Mouse (Mus musculus) embryo, embryonic 11.5 days (tissue): ENCODE measurements around the gene Thrsp.

ENCODE experiments used
- DNase-seq: peaks from one replicate; pipeline ENCODE4 v3.0.0-alpha.2; 2012; ENCODE audit warnings: low read depth, low spot score

Gene Thrsp

DNA sequence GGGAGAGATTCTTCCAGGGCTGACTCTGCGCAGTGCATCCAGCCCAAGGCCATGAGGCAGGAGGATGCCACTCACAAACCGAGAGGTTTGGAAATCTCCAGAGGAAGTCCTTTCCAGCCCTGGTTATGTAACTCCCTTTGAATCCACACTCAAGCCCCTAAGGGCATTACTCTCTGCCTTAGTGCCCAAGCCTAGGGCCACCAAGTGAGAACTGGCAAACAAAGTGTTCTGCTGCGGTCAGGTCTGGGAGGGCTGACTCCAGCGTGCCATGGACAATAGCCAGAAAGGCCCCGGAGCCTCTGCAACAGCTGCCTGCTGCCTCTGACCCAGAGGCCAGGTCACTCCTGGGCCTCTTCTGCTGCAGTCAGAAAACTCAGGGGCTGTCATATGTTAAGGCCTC is 1.2 kb upstream of the Thrsp start:
- DNase-seq = no peak

DNA sequence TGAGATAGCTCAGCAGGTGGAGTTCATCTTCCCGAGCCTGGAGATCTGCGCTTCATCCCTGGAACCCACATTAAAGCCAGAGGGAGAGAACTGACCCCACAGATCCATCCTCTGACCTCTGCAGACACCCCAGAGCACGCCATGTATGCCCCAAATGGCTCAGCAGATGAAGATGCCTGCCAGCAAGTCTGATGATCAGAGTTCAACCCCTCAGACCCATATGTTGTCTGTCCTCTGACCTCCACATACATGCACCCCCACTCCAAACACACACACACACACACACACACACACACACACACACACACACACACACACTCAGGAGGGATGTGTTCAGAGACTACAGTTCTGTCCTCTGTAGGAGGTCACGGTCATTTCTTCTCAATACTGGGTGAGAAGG is 1.1 kb downstream of the Thrsp start:
- DNase-seq = no peak

DNA sequence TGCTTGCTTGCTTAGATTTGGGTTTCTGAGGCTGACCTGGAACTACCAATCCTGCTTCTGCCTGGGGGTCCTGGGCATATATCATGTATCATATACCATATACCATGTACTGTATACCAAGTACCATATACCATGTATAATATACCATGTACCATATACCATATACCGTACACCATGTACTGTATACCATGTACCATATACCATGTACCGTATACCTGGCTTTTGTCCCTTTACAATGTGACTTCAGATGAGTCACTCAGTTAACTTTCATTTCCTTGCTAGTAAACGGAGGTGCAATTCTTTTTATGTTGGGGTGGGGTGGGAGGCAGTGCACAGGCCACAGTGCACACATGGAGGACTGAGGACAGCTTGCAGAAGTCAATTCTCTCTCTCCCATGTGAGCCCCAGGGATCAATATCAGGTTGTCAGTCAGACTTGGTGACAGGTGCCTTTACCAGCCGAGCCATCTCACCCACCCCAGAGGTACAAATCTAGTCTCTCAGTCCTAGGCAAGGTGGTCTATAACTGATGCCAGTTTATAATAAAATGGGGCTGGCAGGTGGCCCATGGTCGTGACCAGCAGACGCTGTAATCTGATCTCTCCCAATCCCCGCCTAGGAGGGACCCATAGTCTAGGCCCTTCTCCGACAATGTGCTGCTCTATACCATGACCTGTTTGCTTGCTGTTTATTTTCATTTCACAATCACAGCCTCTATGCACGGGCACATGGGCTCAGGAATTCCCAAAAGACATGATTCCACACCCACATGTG is 2.4 kb downstream of the Thrsp start:
- DNase-seq = no peak

DNA sequence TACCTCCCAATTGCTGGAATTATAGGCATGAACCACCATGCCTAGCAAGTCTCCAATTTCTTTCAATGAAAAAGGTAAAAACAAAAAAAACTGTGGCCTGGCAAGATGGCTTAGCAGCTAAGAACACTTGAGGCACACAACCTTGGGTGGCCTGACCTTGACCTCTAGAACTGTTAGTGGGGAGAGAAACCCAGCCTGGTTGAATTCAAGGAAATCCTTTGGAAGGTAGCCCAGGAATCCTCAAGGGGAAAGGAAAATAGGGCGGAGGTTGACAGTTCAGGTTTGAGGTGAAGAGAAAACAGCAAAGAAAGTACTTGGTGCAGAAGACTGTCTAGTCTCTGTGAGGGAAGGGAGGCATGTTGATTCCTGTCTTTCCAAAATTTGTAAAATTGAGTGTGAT is 3.1 kb downstream of the Thrsp start:
- DNase-seq = no peak

DNA sequence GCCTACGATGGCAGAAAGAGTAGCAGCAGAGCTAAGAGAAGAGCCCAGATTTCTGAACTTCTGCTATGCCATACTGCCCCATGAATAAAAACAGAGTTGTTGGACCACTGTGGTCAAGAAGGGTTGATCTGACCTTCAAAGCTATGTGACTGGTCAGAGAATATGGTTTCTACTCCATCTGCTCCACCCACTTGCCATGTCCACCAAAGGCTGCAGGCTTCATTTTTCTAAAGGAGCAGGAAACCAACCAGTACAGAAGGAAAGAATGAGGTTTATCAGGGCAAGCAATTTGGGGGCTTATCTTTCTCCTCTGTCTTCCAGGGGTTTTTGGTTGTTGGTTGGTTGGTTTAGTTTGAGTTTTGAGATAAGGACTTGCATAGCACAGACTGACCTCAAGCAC is 3.5 kb downstream of the Thrsp start:
- no peak for DNase-seq

DNA sequence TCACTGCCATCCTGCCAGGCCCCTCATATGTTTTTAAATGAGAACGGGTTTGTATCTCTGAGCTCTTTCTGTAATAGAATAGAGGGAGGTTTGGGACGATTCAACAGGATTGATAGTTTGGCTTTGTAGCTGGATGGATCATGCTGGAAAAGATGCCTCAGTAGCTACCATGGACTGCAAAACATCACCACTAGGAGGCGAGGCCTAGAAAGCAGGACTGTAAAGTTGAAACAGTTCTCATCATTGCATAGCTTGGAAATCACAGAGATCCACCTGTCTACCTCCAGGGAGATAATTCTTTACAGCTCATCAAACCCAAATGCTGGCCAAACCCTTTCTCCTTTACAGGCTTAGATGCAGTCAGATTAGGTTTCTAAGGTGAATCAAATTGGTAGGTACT is 6.0 kb downstream of the Thrsp start:
- no peak for DNase-seq

DNA sequence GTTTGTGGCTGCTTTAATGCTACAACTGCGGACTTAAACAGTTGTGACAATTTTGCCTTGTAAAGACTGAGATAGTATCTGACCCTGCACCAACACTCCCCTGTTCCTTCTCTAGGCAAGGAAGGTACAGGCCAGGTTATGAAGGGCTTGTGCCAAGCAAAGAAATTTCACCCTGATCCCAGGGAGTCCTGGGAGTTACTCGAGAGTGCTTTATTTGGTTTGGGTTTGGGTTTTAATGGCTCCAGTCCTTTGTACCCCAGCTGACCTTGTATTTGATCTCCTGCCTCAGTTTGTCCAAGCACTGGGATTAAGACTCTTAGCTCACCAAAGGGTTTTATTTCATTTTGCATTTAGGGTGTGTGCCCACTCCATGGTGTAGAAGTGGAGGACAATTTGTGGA is 6.4 kb downstream of the Thrsp start:
- DNase-seq = no peak

DNA sequence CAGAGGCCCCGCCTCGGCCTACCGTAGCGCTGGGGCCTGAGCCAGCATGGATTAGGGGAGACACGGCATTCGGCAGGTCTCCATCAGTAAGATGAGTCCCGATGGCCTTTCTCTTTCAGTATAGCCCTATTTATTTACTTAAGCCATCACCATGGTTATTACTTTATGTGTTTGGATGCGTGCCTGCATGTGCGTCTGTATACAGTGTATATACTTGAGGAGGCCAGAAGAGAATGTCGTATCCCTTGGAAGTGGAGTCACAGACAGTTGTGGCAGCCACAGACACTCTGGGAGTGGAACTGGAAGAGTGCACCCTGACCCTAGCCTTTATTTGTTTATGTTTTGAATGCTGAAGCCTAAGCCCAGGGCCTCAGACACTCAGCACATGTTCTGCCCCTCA is 10.4 kb downstream of the Thrsp start:
- no peak for DNase-seq

DNA sequence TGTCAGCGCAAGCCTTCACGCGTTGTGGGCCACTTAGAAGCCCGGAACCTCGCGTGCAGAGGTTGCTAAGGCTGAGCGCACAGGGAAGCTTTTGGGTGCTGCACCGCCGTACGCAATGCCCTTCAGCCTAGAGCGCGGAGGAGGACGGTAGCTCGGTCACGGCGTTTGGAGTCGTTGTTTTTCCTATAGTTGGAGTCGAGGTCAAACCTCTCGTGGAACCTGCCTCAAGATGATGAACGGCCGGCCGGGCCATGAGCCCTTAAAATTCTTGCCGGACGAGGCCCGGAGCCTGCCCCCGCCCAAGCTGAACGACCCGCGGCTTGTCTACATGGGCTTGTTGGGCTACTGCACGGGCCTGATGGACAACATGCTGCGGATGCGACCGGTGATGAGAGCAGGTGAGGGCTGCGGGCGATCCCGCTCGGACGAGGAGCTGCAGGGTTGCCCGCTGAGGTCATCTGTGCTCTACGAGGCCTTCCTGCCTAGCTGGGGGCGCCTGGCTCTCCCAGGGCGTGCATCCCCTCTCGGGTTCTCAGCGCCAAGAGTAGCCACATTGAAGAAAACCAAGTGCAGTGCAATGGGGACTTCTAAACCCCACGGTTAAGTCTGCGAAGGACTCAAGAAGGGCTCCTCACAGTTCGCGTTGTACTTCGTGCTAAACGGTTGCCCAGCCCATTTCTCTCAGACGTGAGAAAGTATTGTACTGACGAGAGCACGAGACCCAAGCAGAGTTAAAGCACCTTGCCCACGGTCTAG is 17.4 kb downstream of the Thrsp start, which contains the start of gene Ndufc2:
Gene Ndufc2 (plus strand): TSS at position 44 of the 756 bp plus-strand sequence.
- peak; percentile 74 for DNase-seq

DNA sequence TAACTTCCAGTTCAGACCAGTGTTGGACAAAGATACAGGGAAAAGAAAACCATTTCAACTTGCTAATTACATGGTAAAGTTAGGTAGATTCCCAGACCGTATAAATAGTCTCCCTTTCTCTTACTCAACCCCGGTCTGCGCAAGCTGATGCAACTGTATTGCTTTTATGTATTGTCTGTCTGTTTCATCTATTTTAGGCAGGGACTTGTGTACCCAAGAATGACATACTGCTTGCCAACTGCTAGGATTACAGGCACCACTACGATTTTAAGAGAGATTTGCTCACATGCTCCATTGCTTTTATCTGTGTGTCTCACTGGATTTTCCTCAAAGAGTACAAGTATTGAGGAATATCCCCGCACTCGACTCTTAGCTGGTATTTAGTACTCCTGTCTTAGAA is 18.6 kb downstream of the Thrsp start:
- no peak for DNase-seq

DNA sequence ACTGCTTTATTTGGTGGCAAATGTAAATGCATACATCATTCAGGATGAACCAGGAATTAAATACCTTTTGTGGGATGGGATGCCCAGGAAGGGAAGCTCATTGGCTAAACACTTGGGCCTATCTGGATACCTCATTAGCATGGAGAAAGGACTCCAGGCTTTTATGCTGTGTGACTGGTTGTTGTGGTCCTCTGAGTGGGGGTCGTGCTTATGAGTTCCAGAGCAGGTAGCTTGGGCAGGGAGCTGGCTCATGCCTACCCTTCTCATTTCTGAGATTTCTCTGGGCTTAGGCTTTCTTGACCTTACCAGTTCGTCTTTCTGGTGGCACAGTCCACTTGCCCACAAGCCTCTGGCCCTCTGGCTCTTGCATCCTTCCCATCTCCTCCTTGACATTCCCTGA is 23.2 kb downstream of the Thrsp start:
- DNase-seq = no peak

DNA sequence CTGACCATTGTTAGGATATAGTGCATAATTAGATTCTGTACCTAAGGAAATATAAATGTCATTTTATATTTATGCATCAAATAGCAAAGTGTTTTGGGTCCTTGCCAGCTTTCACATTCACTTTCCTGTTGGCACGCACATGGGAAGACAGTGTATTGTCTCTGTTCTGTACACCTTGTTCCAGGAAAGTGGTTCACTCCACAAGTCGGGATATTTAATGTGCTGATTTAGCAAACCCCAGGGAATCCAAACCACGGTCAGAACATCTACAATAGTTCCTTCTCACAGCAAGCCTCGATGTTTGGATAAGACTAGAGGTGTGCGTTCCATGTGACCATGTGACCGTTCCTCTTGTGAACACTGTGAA is 25.5 kb downstream of the Thrsp start:
- no peak for DNase-seq

DNA sequence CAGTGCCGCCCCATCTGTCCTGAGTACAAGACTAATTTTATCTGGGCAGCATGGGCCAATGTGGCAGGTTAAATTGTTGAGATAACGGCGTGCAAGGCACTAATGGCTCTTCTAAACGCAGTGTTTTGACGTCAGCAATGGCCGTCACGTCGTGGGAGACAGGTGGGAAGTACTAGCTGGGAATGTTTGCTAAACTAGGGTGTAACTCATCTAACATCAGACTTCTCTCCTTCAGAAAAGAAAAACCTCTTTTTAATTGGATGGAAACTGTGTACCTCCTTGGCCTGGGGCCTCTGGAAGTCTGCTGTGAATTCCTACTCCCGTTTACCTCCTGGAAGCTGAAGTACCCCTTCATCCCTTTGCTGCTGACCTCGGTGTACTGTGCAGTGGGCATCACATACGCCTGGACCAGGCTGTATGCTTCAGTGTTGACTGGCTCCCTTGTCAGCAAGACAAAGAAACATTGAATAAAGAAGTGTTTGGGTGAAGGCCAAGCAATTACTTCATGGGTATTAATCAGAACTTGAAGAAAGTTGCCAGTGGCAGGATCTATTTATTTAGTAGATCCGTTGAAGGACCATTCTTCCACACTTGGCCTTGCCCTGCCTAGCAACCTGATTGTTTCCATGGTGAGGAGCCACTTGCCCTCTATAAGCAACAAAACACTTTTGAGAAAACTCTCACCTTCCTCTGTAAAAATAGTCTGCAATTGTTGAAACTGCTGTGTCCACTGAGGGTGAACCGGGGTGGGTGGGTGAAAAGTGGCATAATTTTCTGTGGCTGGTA is 26.0 kb downstream of the Thrsp start:
- DNase-seq = no peak

DNA sequence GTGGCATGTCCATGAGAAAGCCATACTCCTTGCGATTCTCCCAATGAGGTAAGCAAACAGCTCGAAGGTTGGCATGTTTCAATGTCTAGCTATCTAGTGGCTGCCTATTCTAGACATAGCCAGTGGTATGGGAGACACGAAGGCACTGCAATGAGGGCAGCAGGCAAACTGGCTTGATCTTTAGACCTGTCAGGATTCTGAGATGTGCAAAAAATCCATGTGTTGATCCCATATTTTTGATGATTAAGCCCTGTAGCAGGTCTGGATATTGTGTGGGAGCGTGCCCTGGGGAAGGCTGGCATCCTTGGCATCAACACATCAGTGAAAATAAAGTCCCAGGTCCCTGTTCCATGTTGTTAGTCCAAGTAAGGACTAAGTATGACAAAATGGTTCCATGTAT is 29.0 kb downstream of the Thrsp start:
- no peak for DNase-seq

DNA sequence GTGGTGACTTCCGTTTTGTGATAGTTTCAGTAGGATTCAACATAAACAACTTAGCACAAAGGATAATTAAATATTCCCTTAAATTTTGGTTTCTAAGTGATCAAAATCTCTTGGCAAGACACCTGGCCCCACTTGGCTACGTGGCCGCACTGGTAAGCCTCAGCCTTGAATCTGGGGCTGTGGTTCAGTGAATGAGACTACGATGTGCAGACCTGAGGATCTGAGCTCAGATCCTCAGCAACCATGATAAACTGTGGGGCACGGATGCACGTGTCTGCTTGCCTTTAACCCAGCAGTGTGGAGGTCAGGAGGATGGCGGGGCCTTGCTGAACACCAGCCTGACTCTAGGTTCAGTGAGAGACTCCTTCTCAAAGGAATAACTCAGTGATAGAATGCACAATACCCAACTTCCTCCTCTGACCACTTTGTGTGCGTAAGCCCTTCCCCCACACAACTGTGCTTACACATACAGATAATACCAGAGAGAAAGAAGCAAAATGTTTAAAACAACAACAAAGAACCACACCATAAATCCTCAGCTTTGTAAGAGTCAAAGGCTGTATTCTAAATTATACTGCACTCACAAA is 29.9 kb downstream of the Thrsp start:
- DNase-seq = no peak

DNA sequence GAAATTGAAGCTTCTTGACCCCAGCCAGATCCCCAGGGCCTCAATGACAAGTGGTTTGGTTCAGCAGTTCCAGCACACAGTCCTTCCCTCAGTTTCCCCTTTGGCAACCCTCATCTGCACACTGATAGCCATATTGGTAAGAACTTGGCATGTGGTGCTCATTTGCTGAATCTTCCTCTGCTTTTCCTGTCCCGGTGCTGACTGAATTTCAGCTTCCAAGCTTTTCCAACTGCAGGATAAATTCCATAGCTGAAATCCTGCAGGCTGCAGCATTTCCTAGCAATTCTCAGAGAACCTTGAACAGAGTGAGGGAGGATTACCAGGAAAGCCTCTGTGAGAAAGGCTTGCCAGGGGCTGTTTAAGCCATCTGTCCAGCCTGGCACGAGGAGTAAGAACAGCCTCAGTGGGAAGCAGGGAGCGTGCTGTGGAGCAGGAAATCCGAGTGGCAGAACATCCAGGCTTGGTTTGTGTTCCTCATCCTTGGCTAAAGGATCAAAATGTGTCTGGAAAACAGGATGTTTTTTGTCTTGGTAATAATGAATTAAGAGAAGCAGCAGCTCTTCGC is 30.6 kb downstream of the Thrsp start:
- no peak for DNase-seq

DNA sequence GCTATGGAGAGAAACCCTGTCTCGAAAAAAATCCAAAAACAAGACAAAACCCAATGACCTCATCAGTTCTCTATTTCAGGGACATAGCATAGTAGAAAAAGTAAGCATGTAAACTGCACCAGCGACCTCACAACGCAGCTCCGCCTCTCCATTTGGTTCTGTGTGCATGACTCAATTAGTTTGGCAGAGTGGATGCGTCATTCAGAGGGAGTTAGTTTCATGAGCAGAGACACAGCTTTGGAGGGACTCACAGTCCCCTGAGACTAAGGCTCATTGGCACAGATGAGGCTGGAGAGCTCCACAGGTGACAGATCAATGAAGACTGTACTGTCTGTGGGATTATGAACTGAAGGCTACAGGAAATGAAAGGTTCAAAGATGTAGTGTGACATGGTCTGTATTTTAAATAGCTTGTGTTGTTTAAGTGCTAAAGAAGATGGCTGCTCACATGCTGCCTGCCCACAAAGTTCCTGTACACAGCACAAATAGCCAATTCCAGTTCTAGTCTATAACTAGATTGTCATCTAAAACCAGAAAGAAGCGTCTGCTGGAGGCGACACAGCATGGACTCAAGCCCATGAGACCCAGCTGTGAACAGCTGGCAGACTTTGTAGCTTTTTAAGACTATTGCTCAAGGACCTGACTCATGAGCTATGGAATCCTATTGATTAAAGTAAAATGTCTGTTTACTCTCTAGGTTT is 31.3 kb downstream of the Thrsp start:
- no peak for DNase-seq

DNA sequence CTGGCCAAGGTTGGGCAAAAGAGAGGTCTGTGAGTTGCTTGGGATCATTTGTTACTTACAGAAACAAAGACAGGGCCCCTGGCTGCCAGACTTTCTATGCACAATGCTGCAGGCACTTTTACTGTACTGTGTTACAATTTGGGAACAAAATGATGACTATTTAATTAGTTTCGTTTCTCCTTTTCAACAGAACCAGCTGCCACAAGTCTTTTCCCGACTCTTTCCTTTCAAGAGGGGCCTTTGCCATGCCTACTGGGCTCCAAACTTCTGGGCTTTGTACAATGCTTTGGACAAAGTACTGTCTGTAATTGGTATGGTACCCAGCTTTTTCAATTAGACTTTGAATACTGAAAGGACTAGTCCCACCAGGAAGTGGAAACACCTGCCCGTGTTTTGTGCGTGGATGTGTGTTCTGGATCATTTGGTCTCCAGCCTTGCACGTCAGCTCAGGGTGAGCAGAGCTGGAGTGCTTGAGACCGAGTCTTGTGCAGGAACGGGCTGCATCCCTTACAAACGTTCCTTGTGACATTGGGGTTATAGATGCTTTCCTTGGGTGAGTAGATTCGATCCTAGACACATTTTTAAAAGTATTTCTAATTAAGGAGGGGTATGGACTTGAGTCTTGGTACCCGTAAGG is 33.9 kb downstream of the Thrsp start:
- DNase-seq = no peak

DNA sequence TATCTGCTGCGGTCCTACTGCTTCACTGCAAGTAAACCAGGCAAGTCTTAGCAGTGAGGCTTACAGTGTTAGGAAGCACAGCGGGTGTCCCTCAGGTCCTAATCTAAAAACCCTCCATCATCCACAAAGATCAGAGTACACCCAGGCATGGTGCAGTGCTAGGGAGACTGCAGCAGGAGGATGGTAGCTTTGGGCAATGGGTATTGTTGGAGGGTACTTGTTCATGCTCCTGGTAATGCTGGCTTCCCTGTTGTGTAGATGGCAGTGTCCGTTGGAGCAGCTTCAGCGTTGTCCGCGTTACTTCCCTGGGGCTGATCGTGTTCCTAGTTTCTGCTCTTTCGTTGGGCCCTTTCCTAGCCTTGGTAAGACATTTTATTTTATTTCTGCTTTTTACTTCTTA is 34.9 kb downstream of the Thrsp start:
- DNase-seq = no peak

DNA sequence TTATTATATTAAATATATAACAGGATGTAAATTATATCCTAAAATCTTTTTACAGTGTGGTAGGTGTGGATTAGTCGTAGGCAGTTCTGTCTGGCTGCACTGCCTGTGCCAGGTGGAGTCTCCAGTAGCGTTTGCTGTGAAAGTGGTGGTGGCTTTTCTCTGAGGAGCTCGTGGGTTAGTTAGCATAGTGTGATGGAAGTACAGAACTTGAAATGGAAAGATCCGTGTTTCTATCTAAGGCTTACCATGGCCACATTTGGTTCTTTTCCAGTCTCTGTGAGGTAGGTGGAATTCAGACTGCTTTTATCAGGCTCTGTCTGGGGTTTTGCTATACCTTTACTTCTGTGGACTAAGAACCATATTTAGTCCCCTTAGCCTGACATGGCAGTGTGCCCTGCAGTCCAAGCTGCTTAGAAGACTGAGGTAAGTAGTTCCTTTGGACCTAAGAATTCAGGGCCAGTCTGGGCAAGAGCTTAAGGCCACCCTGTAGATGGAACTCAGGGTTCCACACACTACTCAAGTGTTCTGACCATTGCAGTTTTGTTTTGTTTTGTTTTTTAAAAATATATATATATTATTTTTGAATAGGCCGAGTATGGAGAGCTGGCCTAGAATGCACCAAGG is 36.9 kb downstream of the Thrsp start:
- no peak for DNase-seq
